Mouse (Mus musculus) layer of hippocampus, adult 9-11 months (tissue): Measurements from ENCODE around the gene Hs6st3.
"Not testable (repeated sequence)": the region's sequence is repeated elsewhere in the genome, so short reads cannot be mapped to it uniquely, and the experiment has no call there.

ENCODE experiments used
- DNase-seq: peaks from one replicate; pipeline ENCODE4 v3.0.0; 2022

Gene Hs6st3

DNA sequence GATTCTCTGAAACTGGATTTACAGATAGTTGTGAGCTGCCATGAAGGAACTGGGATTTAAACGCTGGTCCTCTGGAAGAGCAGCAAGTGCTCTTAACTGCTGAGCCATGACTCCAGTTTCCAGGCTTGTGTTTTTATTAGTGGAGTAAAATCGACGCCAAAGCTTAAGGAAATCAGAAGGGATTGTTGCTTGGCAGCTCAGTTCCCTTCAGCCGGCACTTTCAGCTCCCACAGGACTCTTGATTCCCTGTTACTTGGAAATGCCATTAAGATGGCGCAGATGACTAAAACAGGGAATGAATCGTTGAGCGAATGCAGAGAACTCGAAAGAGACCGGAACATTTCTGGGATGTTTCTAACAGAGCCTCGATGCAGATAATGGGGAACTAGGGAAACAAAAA lies 112.2 kb downstream of the Hs6st3 start:
- DNase-seq: no peak

DNA sequence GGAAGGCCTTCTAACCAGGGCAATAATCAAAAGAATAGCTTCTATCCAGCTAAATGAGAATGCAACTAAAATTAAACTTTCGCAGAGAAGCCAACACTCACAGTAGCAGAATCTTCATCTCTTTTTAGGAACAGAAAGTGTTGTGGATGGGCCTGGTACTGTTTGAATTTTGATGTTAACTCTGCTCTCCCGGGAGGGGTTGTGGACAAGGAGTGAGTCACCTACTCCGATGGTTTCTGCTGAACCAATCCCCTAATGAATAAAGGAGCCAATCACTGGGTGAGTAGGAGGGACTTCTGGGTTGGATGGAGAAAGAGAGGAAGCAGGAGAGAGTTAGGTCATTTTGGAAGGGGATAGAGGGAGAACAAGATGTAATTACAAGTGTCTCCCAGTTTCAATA lies 117.3 kb downstream of the Hs6st3 start:
- no peak for DNase-seq

DNA sequence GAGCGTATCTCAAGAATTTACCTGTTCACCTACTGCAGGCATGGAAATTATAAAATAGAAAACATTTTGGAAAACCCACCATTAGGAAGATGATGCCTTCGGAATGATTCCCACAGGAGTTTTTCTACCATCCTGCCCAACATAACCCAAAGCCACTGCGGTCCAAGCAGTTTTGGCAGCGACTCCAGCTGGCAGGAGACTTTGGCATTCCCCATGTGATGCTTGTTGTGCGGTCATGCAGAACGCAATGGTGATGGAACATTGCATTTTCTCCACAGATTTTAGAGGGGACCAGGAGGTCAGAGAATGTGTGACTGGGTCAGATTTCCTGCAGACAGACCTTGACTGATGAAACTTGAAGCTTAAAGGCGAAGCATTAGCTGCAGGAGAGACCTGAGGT lies 118.9 kb downstream of the Hs6st3 start:
- DNase-seq: no peak

DNA sequence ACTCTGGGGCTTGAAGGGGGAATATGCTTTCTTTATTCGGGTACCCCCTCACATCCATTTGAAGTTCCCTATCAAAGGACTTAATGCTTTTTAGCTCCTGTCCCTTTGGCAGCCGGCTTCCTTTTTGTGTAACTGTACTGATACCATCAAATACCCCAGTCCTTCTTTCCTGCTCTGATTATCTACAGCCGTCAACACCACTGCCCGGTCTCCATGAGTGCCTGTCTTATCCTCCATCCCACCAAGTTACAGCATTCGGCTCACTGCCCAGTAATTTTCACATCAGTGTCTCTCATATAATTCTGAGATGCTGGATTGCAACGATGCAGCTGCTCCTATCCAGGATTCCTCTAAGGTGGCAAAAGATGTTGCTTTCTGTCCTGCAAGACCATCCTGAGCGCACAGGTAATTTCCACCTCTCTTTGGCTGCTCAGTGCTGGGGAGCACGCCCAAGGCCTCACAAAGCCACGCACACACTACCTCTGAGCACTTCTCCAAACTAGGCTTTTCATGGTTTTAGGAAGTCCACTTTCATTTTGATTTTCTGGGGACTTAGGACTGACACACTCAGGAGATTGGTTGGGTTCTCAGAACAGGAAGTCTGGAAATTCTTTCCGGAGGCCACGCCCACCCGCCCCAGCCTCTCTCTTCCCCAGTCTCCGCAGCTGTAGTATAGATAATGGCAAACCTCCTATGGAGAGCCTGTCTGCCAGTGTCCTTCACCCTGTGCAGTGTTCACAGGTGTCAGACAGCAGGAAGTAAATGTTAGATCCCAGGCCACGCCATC lies 122.2 kb downstream of the Hs6st3 start:
- DNase-seq: no peak

DNA sequence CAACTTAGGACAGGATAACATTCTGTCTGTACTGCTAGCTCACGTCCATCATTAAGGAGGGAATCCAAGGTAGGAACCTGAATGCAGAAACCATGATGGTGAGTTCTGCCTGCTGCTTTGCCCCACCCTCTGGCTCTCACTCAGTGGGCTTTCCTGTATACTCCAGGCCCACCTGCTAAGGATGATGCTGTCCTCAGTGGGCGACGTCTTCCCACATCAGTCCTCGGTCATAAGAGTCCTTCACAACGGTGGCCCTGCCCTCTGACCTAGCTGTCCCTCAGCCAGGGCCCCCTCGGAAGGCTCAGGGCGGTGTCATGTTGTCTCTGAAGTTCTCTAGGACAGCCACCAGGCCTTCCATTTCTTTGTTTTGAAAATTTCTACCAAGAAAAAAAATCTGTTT lies 128.2 kb downstream of the Hs6st3 start:
- no peak for DNase-seq

DNA sequence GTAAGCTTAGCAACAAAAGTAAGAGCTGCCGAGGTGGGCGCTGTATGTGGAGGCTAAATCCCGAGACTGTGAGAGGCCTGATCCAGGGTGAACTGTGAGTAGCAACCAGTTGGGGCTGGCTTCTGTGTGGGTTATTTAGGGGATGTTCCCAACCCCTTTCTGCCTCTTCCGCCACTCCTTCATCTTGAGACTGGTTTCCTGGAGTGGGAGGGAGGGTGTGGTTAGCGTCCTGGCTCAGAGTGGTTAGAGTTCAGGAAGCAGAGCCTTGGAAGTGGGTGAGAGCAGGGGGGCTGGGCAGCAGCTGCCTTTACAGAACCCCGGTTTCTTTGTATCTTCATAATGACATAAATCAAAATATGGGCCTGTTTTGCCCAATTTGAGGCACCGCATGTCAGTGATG lies 134.9 kb downstream of the Hs6st3 start:
- no peak for DNase-seq

DNA sequence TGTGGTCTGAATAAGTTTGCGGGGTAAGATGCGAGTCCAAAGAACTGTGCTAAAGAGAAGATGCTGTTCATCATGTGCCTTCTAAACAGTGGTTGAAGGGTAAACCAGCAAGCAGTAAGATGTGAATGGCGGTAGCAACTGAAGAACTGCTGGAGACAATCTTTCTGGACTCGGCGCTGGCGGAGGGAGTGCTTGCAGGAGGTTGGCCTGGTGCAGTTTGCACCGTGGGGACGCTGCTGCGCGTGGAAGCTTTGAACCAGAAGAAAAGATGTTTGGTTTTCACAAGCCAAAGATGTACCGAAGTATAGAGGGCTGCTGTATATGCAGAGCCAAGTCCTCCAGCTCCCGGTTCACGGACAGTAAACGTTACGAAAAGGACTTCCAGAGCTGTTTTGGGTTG lies 140.0 kb downstream of the Hs6st3 start:
- DNase-seq: not testable (repeated sequence)

DNA sequence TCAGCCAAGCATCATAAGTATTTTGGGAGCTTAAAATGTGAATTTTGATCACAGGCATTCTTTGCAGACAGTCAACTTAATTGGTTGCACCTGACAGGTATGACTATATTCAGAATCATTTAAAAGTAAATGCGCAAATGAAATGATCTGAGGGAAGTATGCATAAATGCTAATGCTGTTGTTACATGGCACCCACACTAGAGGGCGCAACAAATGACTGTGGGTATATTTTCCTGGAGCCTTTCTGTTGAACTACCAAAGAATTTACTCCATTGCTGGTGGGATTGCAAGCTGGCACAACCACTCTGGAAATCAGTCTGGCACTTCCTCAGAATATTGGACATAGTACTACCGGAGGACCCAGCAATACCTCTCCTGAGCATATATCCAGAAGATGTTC lies 145.8 kb downstream of the Hs6st3 start:
- DNase-seq: no peak

DNA sequence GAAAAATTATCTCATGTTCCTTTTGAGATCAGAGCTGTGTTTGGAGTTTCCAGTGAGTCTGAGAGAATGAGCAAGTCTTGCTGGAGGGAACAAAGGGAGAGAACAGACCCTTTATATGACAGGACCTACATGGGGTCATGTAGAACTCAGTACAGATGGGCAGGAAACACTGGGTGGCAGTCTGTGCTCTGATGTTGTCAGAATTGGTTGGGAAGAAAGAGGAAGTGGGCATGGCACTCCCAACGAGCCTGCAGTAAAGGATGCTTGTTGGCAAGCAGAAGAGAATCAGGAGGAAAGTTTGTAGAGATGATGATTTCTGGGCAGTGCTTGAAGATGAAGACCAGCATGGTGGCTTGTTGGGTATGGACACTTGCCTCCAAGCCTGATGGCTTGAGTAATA lies 151.5 kb downstream of the Hs6st3 start:
- no peak for DNase-seq

DNA sequence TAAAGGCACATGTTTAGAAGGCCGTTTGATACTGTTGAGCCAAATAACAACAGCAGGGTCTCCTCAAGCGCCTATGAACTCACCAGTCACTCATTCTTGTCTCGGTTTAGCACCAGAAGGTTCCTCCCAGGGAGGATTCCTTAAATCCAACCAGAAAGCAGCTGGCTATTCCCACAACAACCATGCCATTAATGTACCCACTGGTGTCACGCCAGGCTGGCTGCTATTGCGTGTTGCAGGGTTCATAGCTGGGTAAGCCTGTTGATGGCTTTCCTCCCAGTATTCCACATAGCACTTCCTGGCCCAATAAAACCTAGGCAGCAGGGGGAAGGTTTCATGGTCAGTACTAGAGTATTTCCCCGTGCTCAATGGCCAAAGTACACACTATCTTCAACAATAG lies 155.9 kb downstream of the Hs6st3 start:
- DNase-seq: no peak

DNA sequence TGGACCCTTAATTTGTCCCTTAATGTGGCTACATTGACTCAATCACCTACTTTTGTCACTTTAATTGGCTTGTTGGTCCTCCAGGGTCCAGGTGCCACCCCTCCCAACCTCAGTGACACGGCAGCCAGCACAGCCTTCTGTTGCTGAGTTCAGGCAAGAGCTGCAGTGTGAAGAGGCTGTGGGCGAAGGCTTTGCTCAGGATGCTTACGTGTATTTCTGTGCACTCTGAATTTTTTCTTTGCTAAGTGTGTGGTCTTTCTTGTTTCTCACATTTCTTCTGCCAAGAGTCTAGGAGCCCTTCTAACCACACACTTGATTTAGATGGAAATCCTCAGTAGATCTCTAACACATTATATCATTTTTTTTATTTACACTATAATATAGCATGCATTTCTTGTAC lies 168.3 kb downstream of the Hs6st3 start:
- DNase-seq: no peak

DNA sequence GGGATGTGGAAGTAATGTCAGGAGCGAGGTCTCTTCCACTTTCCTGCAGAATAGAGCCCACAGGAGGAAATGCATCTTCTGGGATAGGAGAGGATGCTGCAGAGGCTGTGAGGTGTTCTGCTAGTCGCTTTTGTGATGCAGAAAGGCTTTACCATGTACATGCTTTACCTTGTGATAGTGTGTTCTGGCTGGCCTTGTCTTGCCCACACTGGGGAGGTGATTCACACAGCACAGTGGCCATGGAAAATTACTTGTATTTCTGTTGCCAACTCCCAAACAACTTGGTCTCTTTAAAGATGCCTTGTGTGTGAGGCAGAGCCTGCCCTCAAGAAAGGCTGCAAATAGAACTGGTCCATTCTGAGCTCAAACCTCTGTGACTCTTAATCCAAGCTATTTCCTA lies 180.2 kb downstream of the Hs6st3 start:
- DNase-seq: no peak

DNA sequence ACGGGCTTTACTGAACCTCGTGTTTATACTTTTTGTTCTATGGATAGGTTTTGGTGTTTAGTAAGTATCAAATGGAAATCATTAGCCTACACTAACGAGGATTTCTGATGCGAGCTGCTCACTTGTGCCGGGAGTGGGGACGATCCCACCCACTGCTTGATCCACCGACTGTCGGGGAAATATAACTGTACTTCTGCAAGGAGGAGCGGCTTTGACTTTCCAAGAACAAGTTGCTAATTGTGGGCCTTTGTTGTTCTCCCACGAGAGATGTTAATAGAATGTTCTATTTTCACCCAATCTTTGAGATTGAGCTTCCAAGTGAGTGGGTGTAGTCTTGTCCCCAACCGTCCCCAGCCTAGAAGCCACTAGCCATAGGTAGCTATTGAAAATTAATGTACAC lies 209.1 kb downstream of the Hs6st3 start:
- DNase-seq: peak; percentile 10

DNA sequence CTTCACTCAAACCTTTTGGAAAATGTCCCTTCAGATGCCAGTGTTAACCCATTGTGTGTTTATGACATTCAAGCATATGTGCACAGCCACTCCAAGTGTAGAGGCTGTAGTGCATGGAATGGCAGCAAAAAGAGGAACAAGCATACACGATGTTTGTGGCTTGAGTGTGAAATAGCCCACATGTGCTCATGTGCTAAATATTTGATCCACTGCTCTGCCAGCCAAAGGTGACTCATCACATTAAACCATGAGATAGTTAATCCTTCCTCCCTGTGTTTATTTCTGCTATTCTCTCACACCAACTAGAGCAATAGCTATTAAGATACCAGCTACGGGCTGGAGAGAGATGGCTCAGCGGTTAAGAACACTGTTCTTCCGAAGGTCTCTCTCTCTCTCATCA lies 223.3 kb downstream of the Hs6st3 start:
- DNase-seq: no peak

DNA sequence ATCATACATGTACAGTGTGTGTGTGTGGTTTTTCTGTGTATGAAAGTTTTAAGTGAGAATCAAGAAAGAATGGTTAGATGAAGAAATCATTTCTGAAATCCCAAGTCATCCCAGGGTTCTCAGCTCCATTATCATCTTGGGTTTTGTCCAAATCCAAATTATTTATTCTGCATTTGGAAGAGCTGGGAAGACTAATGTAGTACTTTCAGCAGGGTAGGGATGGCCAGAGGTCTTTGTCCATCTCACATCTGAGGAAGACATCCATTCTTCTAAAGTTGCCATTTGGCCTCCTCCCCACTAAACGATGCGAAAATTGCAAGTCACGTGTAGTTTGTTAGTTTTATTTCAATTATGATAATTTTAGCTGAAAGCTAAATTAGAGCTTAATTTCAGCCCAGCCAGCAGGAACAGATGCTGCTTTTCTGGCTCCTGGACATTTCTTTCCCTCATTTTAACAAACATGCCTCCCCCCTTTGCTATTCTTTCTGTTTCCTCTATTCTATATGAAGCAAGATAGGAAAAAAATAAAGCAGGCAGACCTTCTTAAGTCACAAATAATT lies 229.8 kb downstream of the Hs6st3 start:
- DNase-seq: no peak

DNA sequence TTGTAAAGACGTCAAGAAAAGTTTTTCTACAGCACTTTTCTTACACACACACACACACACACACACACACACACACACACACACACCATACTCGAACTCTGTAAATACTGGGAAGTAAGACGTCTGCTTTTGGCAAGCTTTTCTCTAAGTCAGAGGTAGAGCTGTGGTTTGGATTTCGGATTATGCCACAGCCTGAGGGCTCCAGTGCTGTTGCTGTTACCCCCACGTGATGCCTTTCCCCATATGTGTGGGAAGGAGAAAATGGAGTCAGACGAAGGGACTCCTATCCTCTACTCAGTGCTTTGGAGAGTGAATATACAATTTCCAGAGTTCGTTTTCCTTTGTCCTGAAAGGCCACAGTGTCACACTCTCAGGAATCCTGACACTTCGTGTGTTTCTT lies 231.1 kb downstream of the Hs6st3 start:
- no peak for DNase-seq

DNA sequence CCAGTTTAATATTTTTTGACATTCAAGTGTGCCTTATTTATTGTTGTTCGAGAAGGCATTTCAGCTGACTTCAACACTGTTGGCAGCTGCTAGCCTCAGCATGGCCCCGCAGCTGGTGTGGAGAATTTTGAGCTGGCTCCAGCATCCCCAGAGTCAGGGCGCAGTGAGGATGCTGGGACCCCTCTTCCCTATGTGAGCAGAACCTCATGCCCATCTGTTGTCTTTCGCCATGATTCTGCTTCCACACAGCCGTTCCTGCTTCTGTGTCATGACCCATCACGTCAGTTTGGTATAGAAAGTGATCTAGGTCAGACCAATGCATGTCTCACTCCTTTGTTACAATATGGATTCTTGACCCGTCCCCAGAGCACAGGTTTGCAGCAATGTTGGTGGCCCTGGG lies 231.9 kb downstream of the Hs6st3 start:
- no peak for DNase-seq

DNA sequence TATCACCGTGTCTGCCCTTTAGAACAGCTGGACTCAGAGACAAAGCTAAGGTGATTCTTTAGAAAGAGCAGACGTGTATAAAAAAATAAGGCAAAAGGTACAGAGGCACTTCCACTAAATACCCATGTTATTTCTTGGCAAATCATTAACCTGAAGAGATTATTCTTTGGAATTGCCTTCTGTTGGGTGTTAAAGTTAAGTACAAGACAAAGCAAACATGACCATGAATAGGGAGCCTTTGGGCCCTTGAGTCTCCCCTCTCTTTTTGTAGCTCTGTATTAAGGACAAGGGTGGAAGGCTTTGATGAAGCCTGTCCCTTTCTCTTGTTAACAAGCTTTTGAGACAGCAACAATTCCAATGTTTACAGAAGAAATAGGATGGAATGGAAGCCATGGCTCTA lies 241.2 kb downstream of the Hs6st3 start:
- no peak for DNase-seq

DNA sequence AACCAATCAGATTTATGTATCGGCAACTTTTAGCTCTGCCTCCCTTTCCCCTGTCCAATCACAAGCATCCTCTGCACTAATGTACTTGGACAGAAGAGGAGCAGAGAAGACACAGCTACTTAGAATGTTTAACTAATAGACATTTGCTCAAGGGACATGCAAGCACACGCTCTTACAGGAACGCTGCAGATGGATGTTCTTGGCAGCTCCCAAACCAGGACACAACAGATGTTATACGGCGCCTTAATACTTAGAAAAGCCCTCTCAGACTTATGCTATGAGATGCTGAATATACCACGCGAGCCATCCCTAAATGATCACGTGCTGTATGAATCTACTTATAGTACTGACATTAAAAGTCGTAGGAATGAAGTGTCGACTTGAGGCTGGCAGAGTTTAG lies 263.5 kb downstream of the Hs6st3 start:
- peak; percentile 24 for DNase-seq

DNA sequence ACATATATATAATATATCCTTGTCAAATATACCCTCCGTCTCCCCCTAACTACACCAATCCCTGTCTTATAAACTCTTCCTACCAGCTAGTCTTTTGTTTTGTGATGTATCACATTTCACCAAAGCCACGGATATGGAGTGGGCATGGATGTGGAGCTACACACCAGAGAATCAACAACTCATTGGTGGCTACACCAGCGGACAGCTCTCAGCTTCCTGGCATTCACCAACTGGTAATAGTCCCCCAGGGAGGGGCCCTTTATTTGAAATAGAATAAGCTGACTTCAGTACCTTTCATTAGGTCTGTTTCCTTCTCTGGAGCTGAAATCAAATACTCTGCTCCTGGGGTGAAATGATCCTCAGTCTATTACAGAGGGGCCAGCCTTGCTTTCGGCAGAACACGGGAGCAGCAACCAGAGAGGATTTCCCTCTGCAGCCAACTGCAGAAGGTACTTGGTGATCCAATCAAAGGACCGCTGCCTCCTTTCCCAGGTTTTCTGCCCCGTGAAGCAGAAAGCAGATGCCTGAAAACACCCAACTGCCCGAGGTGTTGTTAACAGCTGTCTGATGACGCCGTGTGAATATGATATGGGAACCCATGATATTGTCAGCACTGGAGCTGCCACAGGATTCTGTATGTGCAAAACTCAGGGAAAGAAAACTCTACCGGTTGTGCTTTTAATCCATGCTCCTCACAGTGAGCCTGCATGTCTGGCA lies 271.4 kb downstream of the Hs6st3 start:
- DNase-seq: no peak

DNA sequence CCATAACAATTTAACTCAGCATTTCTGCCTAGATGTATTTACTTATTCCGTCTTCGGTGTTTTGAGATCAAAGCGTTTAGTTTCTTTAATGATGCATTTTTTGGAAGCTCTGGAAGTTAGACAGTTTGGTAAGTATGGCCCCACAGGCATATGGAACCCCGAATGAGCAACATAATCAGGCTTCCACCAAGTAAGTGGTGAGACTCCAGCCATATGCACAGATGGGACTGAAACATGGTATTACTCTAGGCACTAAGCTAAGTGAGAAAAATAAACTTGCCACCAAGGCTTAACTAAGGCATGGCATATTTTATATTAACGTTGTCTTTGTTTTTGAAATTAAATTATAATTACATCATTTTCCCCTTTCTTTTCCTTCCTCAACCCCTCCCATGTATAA lies 284.8 kb downstream of the Hs6st3 start:
- peak; percentile 23 for DNase-seq

DNA sequence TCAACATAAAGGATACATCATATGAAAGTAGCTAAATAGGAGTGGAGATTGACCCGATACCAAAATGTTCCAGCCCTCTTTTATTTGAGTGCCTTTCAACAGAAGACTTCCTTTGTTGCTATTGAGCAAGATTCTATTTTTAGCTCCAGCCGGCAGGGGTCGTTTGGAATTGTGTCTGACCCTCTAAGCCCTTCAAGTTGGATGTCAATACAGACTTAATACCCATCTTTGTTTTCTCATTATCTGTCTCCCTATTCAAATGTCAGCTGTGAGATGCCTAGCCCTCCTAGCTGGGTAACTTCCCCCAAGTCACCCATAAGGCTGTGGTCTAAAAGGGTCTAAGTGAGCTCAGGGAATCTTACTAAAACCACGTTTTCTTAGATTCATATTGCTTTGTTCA lies 312.3 kb downstream of the Hs6st3 start:
- DNase-seq: no peak

DNA sequence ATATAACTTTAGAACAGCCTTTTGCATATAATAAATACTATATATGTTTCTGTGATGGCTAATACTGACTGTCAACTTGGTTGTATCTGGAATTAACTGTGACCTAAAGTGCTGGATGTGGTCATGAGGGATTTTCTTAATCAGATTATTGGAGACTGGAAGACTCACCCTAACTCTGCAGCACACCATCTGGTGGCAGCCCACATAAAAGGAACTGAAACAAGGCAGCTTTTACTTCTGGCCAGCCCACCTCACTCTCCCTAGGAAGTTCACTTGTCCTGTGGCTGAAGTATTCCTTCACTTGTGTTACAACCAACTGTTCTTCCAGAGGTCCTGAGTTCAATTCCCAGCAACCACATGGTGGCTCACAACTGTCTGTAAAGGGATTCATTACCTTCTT lies 313.5 kb downstream of the Hs6st3 start:
- DNase-seq: no peak

DNA sequence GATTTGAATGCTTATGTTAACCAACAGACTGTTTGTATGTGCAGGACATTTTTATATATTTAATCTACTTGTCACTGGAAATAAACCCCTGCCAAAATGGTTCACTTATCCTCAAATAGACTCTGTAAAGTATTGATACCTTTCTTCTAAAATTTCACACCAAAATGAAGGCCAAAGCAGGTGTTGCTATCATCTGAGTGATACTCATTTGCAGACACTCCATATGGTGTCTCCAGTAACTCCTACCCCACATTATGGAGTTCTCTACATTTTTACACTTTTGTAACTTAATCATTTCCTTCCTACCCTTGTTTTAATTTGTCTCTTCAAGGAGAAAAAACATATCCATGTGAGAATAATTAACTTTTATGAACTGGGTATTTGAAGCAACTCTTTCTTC lies 314.2 kb downstream of the Hs6st3 start:
- no peak for DNase-seq

DNA sequence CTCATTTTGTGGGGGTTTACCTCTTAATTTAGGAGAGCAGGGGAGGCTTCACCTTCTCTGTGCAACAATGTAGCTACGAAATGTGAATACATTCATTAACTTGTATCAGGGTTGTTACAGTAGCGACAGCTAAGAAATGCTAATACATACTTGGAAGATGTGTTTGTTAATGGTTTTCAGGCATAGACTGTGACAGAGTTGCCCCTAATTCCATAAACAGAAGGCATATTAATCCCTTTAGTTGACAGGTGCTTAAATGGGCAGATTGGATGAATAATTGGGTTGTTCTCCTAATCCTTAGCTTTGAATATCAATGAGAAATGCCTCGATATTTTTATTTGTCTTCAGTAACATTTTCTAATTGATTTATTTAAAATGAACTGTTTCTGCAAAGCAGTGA lies 314.7 kb downstream of the Hs6st3 start:
- no peak for DNase-seq
